Comparison of ENCODE assay signal across 8 mouse cellular contexts in the genomic region with DNA sequence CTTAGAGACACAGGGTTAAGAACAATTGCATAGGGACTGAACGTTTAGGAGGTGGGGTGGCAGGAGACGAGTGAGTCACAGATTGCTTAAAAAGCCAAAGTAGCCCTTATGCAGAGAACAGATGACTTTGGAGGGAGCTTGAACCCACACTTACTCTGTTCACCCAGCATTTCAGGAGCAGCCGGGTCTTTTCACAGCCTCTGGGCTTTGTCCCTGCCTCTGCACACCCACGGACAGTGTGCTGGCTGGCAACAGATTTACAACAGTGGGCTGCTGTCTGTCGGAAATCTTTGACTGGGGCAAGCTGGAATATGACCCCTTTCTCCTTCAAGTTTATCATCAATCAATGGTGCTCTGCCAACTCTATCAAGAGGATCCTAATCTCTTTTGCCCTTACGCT. TPM values are rescaled to one million over a fixed set of nuclear protein-coding genes. Genes with fewer than 3 reads are reported as not detected.
DNase-seq lines count a peak whose midpoint lies in the region; ATAC-seq lines count a peak whose summit lies in the region.

No protein-coding gene starts in this region.

- no peaks in the 10 kb centered on the region for H3K9me3 ChIP-seq in neural tube, embryonic 14.5 days (ENCODE audit: control insufficient read depth, low read length)

- peak overlapping the region; percentile 80 for H3K27ac ChIP-seq in neural tube, embryonic 14.5 days (ENCODE audit: low read depth, low read length)

- H3K4me2 ChIP-seq in neural tube, embryonic 14.5 days (ENCODE audit: low read depth, low read length) = peak overlapping the region; percentile 49

- no peak for ATAC-seq in neural tube, embryonic 14.5 days (ENCODE audit: low read depth)

- H3K36me3 ChIP-seq in neural tube, embryonic 14.5 days (ENCODE audit: control insufficient read depth, insufficient read depth, low read length) = no peaks in the 10 kb centered on the region

- no peaks in the 10 kb centered on the region for H3K27me3 ChIP-seq in neural tube, embryonic 14.5 days (ENCODE audit: control insufficient read depth, insufficient read depth, low read length)

- peaks cover 9% of the 10 kb centered on the region; the same call in 1 of the 2 replicates for H3K4me1 ChIP-seq in neural tube, embryonic 14.5 days (ENCODE audit: control insufficient read depth, insufficient read depth, low read length)

- peak overlapping the region; percentile 26; the same call in 1 of the 2 replicates for H3K4me3 ChIP-seq in neural tube, embryonic 14.5 days (ENCODE audit: low read depth, low read length)

- 28% methylated on average over 6 of the region's 6 CpGs for WGBS in neural tube, embryonic 14.5 days

- peak; percentile 32 for DNase-seq in cerebellum, adult 9-11 months
- no peak for DNase-seq in cerebellum, postnatal 36 days
- DNase-seq in urinary bladder, postnatal 14 days (ENCODE audit: low spot score) = peak; percentile 13
- no peak for DNase-seq in urinary bladder, postnatal 4 days (ENCODE audit: low spot score in 2 of 2)
- peak; percentile 17 to 31 for DNase-seq in kidney, postnatal 4 days
- no peak for DNase-seq in MN1 (ENCODE audit: low spot score)
- DNase-seq in adrenal gland, adult 2 months = no peak

- peak overlapping the region; percentile 17 for H3K9ac ChIP-seq in neural tube, embryonic 14.5 days (replicated peaks; ENCODE audit: low read depth, low read length)

RNA-seq across cellular contexts. Expression of a gene that starts 44.1 kb away (rescaled TPM):
- 9.4 and 12.0 TPM in 2 replicates for polyA plus RNA-seq in neural tube, embryonic 14.5 days (2014; fragmentation: Nextera tagmentation; extraction: Ambion mirVana)
- 10 to 100 TPM; 53.8 to 74.8 TPM for total RNA-seq in adrenal gland, adult 2 months (2021)
- polyA plus RNA-seq in adrenal gland, adult 2 months (2012; rRNA removed) = 20.7 and 26.8 TPM in 2 replicates

Comparison
In these comparisons a context has a peak if more than half of its experiments do, and no peak if none do; other contexts are left out.
1. DNase-seq: peak in cerebellum, adult 9-11 months (single experiment), urinary bladder, postnatal 14 days (single experiment) and kidney, postnatal 4 days (2 of 2); none in cerebellum, postnatal 36 days (0 of 2), urinary bladder, postnatal 4 days (0 of 2), MN1 (single experiment) and adrenal gland, adult 2 months (single experiment).